Mouse (Mus musculus) 3134 (cell line): ENCODE measurements around the gene Nme7.

Source experiments
- DNase-seq: peaks from one replicate; pipeline ENCODE4 v3.0.0-alpha.2; 2011; ENCODE audit warnings: low spot score; ENCODE audit not compliant: insufficient read length; ENCODE audit errors: extremely low read depth

Gene Nme7

DNA sequence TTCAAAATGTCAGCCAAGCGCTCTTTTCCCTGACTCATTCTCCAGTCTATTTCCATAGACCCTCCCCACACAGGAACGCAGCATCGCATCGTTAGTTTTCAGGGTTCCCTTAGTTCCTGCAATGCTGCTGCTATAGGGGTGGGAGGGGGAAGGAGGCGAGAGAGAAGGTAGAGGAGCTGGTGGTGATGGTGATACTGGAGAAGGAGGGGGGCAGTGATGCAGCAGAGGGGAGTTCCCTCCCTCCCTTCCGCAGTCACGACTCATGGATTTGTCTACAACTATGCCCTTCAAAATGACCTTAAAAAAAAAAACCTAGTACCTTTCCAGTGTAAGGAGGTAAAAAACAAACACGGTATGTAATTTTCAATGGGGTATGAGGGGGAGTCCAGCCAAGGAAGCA is 152.8 kb downstream of the Nme7 start:
- DNase-seq = no peak

DNA sequence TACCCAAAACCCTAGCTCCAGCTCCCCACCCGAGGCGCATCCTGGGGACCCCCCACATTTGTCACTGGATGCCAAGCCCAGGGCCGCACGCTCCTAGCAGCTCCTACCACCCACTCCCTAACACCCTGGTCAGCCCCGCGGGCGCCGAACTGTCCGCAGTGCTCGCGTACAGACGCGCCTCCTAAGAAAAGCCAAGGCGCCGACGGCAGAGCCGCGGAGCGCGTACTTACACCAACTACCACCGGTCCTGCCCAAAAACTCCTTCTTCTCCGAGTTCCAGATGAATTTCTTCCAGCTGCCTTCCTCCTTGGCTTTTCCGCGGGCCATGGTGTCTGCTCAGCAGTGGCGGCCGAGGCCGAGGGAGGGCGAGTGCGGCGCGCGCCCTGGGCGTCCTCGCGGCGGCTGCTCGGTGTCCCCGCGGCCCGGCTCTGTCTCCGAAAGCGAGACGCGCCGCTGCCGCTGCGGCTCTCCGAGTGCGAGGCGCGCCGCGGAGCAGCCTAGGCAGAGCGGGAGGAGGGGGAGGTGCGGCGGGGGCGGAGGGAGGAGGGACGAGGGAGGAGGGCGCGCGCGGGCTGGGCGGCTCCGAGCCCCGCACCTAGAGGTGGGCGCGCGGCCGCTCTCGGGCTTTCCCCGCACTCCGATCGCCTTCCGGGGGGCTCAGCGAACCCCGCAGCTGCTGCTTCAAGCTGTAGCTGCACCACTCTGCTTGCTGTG is 153.8 kb downstream of the Nme7 start:
- no peak for DNase-seq

DNA sequence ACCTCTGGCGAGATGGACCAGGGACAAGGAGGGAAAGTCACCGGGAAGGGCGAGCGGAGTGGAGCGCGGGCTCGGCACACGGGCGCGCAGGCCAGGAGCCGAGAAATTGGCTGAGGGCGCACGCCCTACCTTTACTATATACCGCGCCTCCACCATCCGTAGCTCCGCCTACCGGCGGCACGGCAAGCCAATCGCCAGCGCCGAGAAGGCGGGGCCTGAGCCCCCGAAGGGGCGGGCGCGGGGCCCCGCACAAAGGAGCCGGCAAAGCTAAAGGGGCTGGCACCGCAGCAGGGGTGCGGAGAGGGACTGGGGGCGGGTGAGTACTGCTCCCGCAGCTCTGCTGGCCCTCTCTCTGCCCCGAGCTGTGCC is 154.3 kb downstream of the Nme7 start, which contains the start of gene Atp1b1:
Gene Atp1b1 (minus strand): TSS at position 111 of the 369 bp plus-strand sequence.
- no peak for DNase-seq

DNA sequence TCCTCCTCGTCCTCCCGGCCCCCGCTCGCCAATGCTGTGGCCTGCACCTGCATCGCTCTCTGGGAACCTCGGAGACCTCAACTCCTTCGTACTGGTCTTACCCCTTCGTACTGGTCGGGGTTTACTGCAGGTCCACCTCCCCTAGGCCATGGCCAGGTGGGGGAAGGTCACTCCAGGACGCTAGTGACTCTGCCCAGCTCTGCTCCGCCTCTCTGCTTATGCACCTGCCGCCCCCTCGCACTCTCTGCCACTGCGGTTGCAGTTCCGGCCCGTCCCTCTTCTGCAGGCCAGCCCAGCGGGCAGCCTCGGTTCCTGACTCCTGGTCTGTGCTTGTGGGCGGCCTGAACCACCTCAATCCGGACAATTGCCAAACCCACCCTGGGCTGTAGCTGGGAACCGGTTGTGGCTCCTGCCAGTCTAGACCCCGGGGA is 154.7 kb downstream of the Nme7 start:
- no peak for DNase-seq

DNA sequence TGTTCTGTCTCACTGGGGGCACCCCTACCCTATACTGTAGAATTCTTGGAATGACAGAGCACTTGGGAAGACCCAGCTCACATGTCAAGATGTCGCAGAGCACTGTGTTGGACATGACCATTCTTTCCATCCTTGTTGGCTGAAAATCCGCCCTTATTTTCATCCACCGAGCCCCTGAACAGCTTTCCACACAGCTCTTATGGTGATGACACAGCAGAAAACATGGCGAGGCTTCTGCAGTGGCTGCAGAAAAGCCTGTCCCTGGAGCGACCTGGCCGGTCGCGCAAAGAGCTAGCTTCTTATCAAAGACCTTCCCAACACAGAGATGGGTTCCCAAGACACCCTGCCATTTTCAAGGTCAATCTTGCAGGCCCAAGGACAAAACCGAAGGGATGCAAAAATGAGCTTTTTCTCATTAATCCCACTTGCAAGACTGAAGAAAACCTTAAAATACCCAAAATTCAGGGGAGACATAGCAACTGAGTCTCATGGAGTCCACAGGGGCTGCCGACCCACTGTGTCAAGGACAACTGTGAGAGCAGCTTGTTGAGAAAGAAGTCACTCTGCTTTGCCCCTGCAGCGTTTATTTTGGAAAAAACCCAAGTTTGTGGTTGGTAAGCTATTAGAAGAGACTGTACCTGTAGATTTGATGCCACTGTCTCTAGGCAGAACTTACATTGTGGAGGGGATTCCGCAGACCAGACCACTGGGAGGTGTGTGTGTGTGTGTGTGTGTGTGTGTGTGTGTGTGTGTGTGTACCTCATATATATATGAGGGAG is 155.4 kb downstream of the Nme7 start:
- DNase-seq = no peak

DNA sequence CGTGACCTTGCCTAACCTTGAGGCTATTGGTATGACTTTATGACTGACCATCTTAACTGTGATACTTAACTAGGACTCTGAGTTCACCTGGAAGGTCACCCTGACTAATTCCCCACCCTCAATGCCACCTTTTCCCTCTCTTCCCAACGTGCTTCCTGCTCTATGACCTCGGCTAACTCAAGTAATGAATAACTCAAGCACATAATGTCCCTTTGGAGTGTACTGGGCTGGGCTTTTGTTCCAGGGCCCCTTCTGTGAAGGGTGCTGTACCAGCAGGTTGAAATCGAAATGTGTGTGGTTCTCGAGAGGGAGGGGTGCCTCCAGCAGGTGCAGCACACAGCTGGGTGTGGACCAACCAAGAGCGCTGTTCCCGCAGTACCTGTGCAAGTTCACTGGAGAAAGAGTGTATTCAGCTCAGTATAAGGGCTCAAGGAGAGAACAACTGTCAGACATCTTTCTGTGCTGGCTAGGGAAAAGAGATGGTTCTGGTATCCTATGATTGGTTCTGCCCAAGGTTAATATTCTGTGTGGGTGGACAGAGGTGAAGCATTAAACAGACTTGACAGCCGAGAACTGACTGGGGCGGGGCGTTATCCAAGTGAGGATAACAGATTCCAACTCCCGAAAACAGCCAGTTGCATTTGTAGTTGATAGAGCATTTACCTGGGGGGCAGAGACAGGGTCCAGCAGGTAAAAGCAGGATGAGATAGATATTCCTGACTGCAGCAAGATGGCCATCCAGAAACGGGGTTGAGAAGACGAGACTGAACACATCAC is 157.2 kb downstream of the Nme7 start:
- no peak for DNase-seq

DNA sequence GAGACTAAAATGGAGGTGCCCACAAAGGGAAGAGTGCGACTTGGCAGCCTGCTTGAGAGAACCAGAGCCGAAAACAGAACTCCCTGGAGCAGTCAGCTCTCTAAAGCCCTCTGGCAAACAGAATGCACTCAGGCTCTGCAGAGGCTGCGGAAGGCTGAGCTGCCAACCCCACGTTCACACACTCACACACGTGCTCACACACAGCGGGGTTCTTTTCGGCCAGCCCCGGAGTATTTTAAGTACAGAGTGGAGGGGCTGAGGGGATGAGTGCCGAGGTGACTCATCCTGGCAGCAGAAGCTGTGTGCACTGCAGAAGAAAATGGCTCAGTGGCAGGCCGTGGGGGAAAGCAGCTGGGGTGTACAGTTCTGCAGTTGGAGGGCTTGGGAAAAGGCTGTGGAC is 157.8 kb downstream of the Nme7 start:
- peak; percentile 55 for DNase-seq

DNA sequence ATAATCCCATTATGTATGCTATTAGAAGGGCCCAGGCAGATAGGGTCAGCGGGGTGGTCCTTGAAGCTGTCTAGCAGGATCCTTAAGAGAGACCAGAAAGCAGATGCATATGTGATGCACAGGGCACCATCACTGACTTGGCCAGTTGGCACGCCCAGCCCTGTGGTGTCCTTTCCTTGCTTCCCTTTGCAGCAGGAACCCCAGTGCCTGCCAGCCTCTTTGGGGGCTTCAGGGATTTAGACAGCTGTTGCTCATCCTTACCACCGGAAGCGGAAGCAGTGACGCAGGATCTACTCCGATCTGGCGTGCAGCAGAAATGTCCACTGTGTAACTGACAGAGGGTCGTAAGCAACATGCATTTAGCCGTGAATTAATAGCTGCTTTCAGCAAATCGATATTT is 163.5 kb downstream of the Nme7 start:
- no peak for DNase-seq

DNA sequence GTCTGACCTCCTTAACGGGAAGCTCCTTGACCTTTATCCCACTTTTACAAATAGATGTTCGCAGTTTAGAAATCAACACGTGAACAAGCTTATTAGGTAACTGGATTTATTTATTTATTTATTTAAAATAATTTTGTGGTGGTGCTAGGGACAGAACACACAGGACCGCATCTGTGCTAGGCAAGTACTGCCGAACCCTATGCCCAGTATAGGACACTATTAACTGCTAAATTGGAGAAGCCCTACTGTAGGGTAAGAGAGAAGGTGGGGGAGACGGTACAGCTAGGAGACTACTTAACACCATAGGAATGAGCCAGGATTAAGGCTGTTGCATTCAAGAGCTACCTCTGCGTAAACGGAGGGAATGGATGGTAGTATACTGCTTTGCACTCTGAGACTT is 164.4 kb downstream of the Nme7 start:
- no peak for DNase-seq

DNA sequence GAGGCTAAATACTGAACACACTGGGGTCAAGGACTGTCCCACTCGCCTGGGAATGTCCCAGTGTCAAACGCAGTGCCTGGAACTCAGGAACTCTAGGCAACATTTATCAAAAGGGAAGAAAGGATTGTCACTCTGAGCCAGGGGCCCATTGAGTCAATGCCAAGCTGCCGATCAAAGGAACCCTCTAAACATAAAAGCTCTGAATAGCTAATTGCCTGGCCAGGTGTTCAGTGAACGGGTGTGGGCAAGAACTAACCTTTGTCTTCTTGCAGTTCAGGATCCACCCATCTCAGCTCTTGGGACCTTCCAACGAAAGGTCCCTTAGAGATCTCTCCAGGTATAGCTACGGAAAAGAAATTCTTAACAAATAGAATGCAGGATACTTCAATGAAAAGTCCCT is 167.1 kb downstream of the Nme7 start:
- DNase-seq = no peak

DNA sequence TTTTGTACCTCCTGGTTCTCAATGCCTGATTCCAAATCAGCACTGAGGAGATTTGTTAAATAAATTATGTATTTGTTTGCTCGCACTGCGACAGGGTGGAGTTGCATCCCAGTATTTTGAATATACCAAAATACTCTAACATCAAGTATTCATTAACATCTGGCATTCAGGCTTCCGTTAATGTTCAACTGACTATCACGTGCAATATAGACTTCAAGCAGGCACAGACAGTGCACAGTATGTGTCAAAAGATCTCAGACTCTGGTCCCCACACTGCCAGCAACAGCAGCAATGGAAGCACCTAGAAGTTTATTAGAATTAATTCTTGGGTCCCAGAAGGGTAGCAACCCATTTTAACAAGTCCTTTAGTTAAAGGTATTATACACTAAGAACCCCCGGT is 167.7 kb downstream of the Nme7 start:
- no peak for DNase-seq

DNA sequence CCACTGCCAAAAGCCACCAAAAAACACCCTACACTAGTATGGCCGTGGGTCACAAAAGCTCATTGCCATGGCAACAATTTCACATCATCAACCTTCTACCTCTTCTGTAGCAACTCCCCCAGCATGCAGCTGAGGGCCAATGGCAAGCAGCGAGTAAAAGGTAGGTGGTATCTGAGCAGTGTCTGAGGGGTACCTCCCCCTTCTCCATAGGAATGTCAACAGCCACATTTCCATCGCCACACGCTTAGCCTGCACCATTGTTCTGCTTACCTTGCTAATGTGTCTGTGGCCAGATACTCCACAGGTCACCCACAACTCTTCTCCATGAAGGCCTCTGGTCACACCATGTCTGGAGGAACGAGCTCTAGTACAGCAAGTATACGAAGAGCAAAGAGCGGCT is 169.5 kb downstream of the Nme7 start:
- no peak for DNase-seq

DNA sequence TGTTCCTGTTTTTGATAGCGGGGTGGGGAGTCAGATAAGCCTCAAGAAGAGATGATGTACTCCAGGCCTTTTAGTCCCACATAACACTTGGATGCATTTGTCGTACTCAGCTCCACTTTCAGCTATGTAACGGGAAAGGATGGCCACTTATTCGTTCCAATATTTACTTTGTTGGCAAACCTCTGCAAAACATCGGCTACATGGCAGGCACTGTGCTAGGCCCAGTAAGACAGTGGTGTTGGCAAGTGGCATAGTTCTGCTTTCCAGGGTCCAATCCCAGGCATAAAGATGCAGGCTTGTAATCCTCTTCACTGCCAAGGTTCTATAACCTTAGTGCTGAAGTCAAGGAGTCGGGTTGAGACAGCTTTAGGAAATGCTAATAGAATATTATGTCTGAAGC is 170.4 kb downstream of the Nme7 start:
- DNase-seq = no peak

DNA sequence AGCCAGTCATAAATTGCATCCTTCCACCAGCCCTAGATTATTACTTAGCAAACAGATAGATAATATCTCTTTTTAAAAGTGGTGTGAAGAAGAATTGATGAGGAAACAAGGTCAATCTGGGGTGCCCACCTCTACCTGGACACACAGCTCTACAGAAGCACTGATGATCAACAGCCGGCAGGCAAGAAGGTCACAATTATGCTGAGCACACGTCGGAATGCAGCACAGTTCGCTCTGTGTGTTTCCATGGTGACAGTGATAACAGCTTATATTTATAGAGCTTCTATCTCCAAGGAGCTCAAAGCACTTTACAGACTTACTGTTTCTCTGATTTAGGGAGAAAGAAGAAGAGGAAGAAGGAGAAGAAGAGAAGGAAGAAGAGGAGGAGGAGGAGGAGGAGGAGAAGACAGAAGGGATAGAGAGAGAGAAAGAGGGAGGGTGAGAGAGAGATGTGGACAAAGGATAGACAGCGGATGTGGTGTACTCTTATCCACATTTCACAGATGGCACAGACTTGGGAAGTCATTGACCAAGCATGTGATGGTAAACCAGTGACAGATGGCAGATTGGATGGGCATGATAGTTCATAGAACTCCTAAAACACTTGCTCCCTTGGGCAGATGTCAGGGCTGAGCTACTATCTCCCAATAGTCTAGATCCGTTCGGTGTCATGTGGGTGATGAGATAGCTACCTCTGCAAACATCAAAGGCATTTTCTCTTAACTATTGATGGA is 171.0 kb downstream of the Nme7 start:
- no peak for DNase-seq

DNA sequence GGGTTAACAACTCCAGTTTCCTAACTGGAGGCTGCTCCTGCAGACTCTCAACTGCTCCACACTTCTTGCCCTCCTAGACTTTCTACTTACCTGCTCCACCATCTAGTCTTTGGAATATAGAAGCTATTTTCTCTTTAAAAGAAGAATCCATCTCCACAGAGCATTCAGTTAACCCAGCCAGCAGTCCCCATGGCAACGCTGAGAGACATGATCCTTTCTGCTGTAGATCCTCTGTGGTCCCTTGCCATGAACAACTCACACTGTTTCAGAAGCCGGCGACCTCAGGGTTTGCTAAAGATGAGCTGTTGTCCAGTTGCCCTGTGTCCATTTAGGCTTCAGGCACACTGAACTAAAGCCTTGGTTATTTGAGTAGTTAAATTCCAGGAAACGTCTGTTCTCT is 172.0 kb downstream of the Nme7 start:
- DNase-seq = no peak

DNA sequence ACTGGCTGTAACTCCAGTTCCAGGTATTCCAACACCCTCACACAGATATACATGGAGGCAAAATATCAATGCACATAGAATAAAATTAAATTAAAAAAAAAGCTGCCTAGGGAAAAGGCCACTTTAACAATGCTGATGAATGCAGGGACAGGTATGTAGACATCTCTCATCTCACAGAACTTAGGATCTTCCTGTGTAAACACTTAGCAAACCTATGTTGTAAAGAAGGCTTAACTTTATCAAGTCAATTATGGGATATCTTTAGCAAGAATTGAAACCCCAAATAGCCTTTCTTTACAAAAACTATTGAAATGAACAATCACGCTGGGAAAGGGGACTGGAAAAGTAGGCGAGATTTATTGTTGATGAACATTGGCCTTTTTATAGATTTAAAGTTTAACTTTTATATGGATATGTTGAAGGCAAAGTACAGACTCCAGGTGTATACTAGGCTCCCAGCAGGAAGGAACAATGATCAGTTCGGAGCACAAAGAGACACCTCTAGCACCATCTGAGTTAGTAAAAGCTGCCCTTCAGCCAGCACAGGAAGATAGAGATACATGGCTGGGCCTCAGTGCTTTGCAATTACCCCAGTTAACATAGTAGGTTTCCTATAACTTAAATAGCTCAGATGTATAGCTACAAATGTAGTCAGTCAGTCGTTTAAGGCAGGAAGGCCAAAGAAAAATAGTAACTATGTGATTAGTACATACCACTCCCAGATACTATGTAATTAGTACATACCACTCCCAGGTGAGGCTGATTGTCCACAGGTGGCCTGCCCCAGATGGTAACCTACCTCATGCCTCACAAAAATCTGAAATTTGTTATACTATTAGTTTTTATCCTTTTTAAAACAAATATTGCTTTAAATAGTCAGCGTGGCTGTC is 177.1 kb downstream of the Nme7 start:
- DNase-seq = no peak

DNA sequence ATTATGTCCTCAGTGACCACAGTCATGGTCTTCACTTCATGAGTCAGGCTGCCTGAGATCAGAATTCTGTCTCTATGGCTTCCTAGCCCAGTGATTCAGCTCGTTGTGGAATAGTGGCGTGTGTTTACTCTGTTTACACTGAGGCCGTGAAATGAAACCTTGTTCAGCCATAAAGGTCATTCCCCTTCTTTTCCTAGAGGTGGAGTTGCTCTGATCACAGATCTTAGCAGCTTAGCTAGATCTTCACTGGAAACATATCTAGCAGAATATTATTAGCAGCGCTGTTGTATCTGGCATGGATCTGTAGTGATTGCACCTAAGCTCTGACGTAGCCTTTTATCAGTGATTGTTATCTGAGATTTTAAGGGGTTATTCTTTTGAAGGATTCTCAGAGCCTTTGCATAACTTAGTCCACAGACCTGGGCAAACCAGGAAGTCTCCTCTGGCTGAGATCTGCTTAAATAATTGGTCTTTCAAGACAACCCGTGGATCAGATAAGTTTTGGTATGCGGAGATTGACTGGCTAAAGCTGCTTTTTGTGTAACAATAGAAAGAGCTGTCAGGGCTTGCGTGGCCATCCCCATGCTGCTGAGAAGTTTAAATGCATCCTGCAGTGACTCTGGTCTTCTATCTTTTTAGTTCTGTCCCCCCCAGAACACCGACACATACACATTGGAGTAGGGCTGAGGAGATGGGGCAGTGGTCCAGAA is 177.9 kb downstream of the Nme7 start:
- no peak for DNase-seq

DNA sequence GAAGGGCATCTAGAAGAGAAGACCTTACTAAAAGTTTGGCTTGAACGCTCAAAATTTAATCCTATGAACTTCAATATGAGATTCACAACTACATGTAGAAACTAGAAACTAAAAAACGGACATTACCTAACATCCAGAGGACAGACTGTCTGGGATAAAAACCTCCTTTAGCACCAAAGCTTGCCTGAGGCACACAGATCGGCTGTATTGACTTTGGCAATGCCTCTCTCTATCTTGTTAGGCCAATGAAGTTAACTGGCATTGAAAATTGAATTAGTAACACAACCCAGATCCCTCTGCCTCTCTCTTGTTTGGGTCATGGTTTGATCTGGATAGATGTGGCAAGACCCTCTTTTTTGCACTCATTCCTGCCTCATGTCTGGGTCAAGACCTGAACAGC is 178.9 kb downstream of the Nme7 start:
- DNase-seq = no peak

DNA sequence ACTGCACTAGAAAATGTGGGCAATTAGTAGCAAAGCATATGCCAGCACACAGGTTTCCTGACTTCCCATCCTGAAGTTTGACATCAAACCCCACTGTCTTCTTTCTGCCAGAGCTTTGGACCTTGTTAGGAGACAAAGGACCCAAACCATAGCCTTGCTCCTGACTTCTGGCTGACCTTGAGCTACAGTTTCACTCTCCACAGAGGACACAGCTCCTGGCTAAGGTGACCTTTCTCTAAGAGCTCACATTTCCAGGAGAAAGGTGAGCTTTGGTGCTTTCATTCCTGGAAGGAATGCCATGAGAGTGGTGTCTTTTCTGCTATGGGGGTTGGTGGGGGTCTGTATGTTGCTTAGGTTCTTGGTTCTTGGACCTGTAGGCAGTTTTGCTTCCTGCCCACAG is 179.8 kb downstream of the Nme7 start:
- DNase-seq = no peak
